Mouse (Mus musculus) forebrain, embryonic 11.5 days (tissue): ENCODE results near the gene Gm6096. TPM values are rescaled to one million over a fixed set of nuclear protein-coding genes. Genes with fewer than 3 reads are reported as not detected.
"Not testable (repeated sequence)": the region's sequence is repeated elsewhere in the genome, so short reads cannot be mapped to it uniquely, and the experiment has no call there.

Source experiments
- ATAC-seq: fragments of 200-750 bp; cut with Nextera tagmentation; replicated peaks from 2 replicates; pipeline ENCODE4 v1.8.0; 2017; ENCODE audit warnings: moderate TSS enrichment; ENCODE audit not compliant: low FRiP score
- DNase-seq: peaks from one replicate; pipeline ENCODE4 v3.0.0-alpha.2; 2017; ENCODE audit warnings: low spot score
- H3K27ac ChIP-seq: fragments of 300-500 bp; sonication (generic); 2 replicates; pipeline ENCODE4 v1.5.1; 2014; ENCODE audit warnings: low read depth, low read length
- H3K27me3 ChIP-seq: fragments of 300-500 bp; sonication (generic); 2 replicates; pipeline ENCODE4 v1.6.1; 2014; ENCODE audit warnings: mild to moderate bottlenecking, low read length, mixed read lengths; ENCODE audit not compliant: control insufficient read depth, insufficient read depth
- H3K36me3 ChIP-seq: fragments of 300-500 bp; sonication (generic); 2 replicates; pipeline ENCODE4 v1.6.1; 2014; ENCODE audit warnings: mild to moderate bottlenecking, low read length, moderate library complexity, mixed read lengths; ENCODE audit not compliant: control insufficient read depth, insufficient read depth
- H3K4me1 ChIP-seq: fragments of 300-500 bp; sonication (generic); replicated peaks from 2 replicates; pipeline ENCODE4 v1.6.1; 2014; ENCODE audit warnings: low read length, mixed read lengths; ENCODE audit not compliant: control insufficient read depth, insufficient read depth
- H3K4me2 ChIP-seq: fragments of 300-500 bp; sonication (generic); 2 replicates; pipeline ENCODE4 v1.6.1; 2014; ENCODE audit warnings: low read depth, mild to moderate bottlenecking, low read length, moderate library complexity, mixed read lengths; ENCODE audit not compliant: severe bottlenecking
- H3K4me3 ChIP-seq: fragments of 300-500 bp; sonication (generic); 2 replicates; pipeline ENCODE4 v1.5.1; 2014; ENCODE audit warnings: low read depth, low read length
- H3K9ac ChIP-seq: fragments of 300-500 bp; sonication (generic); 2 replicates; pipeline ENCODE4 v1.6.1; 2014; ENCODE audit warnings: low read length
- H3K9me3 ChIP-seq: fragments of 300-500 bp; sonication (generic); 2 replicates; pipeline ENCODE4 v1.6.1; 2016; ENCODE audit warnings: low read length, mixed read lengths; ENCODE audit not compliant: control insufficient read depth
- WGBS: fragments of 180-500 bp; shearing (Covaris S2); extraction: QIAGEN DNeasy Blood & Tissue Kit; methylation state at CpG from one replicate; pipeline ENCODE4 v1.1.7; 2014; 5-methylcytosine and 5-hydroxymethylcytosine counted together
- polyA plus RNA-seq: library from polyadenylated mRNA; unstranded; fragments of >200 nt; fragmentation: Nextera tagmentation; extraction: Ambion mirVana; gene quantifications from 2 replicates; pipeline ENCODE4 v1.2.1, GENCODE M21; 2014

The Gm6096 gene
- 0.60 TPM in 1 of 2 replicates, not detected in the other for polyA plus RNA-seq

- no peak within 1 kb of the TSS for H3K27ac ChIP-seq
- H3K4me2 ChIP-seq: no peak within 1 kb of the TSS
- H3K9me3 ChIP-seq: no peaks in the 10 kb centered on the region
- no peaks in the 10 kb centered on the region for H3K27me3 ChIP-seq
- DNase-seq: no peak
- no peak for ATAC-seq
- H3K4me1 ChIP-seq: no peaks in the 10 kb centered on the region
- WGBS: 95% methylated on average over 7 of the region's 7 CpGs
- no peak within 1 kb of the TSS for H3K4me3 ChIP-seq
- H3K36me3 ChIP-seq: no peaks in the 10 kb centered on the region; the same call in 1 of the 2 replicates
- H3K9ac ChIP-seq: no peak within 1 kb of the TSS
Measured at GRCm38 (mm10) chr7:34250738-34251137, at the start of gene Gm6096. TSS of gene Gm6096 (plus strand) at chr7:34251038.

GRCm38 (mm10) chr7:34202147-34202546, 48.7 kb upstream of the Gm6096 start:
- not testable (repeated sequence) for H3K9ac ChIP-seq, H3K27me3 ChIP-seq, ATAC-seq, H3K4me3 ChIP-seq, H3K27ac ChIP-seq, H3K4me2 ChIP-seq, DNase-seq, H3K9me3 ChIP-seq, H3K4me1 ChIP-seq
- WGBS: 92% methylated on average over 9 of the region's 10 CpGs
- H3K36me3 ChIP-seq: peaks cover 34% of the 10 kb centered on the region

DNA sequence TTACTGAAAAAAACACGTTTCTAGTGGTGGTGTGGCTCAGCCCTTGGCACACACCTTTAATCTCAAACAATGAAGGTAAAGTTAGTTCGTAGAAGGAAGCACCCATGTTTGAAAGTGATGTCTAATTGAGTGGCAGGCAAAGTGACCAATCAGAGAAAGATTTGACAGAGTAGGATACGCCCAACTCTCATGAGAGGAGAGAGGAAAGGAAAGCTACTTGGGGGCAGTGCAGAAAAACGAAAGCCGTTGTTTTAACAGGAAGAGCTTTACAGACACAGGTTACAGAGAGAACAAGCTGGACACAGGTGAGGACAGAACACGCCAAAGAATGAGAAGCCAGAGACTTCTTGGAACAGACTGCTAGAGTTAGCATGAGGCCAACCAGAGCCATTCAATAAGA, 44.5 kb upstream of the Gm6096 start:
- ATAC-seq (no peak), DNase-seq (no peak)
- no peaks in the 10 kb centered on the region for H3K4me1 ChIP-seq
- H3K27me3 ChIP-seq: no peaks in the 10 kb centered on the region
- peaks cover 46% of the 10 kb centered on the region for H3K36me3 ChIP-seq
- no peaks in the 10 kb centered on the region for H3K9me3 ChIP-seq
- H3K27ac ChIP-seq: no peak overlapping the region
- H3K4me3 ChIP-seq: no peak overlapping the region
- no peak overlapping the region for H3K4me2 ChIP-seq
- no peak overlapping the region for H3K9ac ChIP-seq
- 89% methylated on average over 6 of the region's 6 CpGs for WGBS

- Histone ChIP-seq H3K27me3 (no peaks in the 10 kb centered on the region), H3K9ac (no peak overlapping the region), H3K4me2 (no peak overlapping the region), H3K27ac (no peak overlapping the region), H3K4me3 (no peak overlapping the region), H3K36me3 (peaks cover 43% of the 10 kb centered on the region), H3K9me3 (no peaks in the 10 kb centered on the region), H3K4me1 (no peaks in the 10 kb centered on the region)
- WGBS: 92% methylated on average over 9 of the region's 9 CpGs
- ATAC-seq (no peak), DNase-seq (no peak)
Measured at GRCm38 (mm10) chr7:34208027-34208745, 42.7 kb upstream of the Gm6096 start.

- 89% methylated on average over 7 of the region's 7 CpGs for WGBS
- H3K4me3 ChIP-seq: no peak overlapping the region
Measured at GRCm38 (mm10) chr7:34213281-34213680, 37.6 kb upstream of the Gm6096 start.

DNA sequence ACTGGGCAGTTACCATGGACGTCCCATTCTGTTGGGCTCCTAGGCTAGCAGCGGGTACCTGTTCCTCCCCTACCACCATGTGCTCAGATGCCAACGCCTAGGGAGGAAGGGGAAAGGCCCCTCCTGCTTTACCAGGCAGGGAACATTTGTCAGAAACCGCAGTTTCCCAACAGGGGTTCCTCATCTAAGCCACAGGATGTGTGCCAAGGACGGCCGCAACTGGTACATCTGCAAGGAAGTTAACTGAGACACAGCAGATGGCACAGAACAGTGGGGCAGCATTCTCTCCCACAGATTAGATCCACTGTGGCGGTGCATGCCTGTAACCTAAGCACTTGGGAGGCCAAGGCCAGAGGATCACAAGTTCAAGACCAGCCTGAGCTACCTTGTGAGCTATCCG, 36.2 kb upstream of the Gm6096 start:
- peaks cover 21% of the 10 kb centered on the region for H3K36me3 ChIP-seq
- H3K9ac ChIP-seq: no peak overlapping the region
- H3K4me2 ChIP-seq: no peak overlapping the region
- no peaks in the 10 kb centered on the region for H3K27me3 ChIP-seq
- no peaks in the 10 kb centered on the region for H3K9me3 ChIP-seq
- ATAC-seq (no peak), DNase-seq (no peak)
- no peak overlapping the region for H3K4me3 ChIP-seq
- WGBS: 93% methylated on average over 8 of the region's 8 CpGs
- no peak overlapping the region for H3K27ac ChIP-seq
- H3K4me1 ChIP-seq: no peaks in the 10 kb centered on the region

More at GRCm38 (mm10) chr7:34213281-34213680, 37.6 kb upstream of the Gm6096 start:
- Histone ChIP-seq H3K4me1 (no peaks in the 10 kb centered on the region), H3K9ac (no peak overlapping the region), H3K4me2 (no peak overlapping the region), H3K36me3 (peaks cover 30% of the 10 kb centered on the region), H3K9me3 (no peaks in the 10 kb centered on the region), H3K27ac (no peak overlapping the region), H3K27me3 (no peaks in the 10 kb centered on the region)
- DNase-seq (no peak), ATAC-seq (no peak)

- Histone ChIP-seq H3K9ac (no peak overlapping the region), H3K4me2 (no peak overlapping the region), H3K27me3 (no peaks in the 10 kb centered on the region), H3K4me3 (no peak overlapping the region), H3K4me1 (no peaks in the 10 kb centered on the region), H3K27ac (no peak overlapping the region), H3K36me3 (peaks cover 21% of the 10 kb centered on the region), H3K9me3 (no peaks in the 10 kb centered on the region)
- 88% methylated on average over 9 of the region's 9 CpGs for WGBS
- ATAC-seq: no peak
- DNase-seq: no peak
Measured at GRCm38 (mm10) chr7:34215481-34215880, 35.4 kb upstream of the Gm6096 start.

DNA sequence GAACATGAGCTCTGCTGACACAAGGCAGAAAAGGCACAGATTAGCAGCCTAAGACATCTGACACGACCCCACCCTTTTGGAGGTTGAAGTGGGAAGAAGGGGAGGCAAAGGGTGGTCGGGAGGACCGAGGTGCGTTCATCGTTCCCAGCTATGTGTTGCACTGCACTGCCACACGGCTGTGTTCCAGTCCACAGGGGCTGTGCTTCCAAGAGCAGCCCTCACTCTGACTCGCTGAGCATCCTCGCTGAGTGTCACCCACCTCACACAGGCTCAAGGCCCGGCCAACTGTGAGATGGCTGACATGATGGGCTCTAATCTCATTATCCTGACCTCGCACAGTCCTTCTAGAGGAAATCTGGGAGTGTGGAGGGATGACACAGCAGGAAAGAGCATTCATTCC, 34.4 kb upstream of the Gm6096 start:
- Histone ChIP-seq H3K9ac (no peak overlapping the region), H3K4me2 (no peak overlapping the region), H3K4me1 (no peaks in the 10 kb centered on the region), H3K27me3 (no peaks in the 10 kb centered on the region), H3K27ac (no peak overlapping the region), H3K9me3 (no peaks in the 10 kb centered on the region), H3K4me3 (no peak overlapping the region), H3K36me3 (peaks cover 21% of the 10 kb centered on the region)
- no peak for ATAC-seq
- WGBS: 94% methylated on average over 10 of the region's 10 CpGs
- DNase-seq: no peak

GRCm38 (mm10) chr7:34218496-34218895, 32.3 kb upstream of the Gm6096 start:
- Histone ChIP-seq H3K9ac (no peak overlapping the region), H3K36me3 (peaks cover 21% of the 10 kb centered on the region), H3K27me3 (no peaks in the 10 kb centered on the region), H3K9me3 (no peaks in the 10 kb centered on the region), H3K27ac (no peak overlapping the region), H3K4me3 (no peak overlapping the region), H3K4me2 (no peak overlapping the region), H3K4me1 (no peaks in the 10 kb centered on the region)
- DNase-seq (no peak), ATAC-seq (no peak)
- 96% methylated on average over 1 of the region's 1 CpGs for WGBS
